Mouse (Mus musculus) liver, embryonic 15.5 days (tissue): Measurements from ENCODE around the gene Ppox. TPM values are rescaled to one million over a fixed set of nuclear protein-coding genes. Genes with fewer than 3 reads are reported as not detected.
A peak's percentile ranks its signal among the peaks of the same experiment; 100 is the strongest.
"Not testable (repeated sequence)": the region's sequence is repeated elsewhere in the genome, so short reads cannot be mapped to it uniquely, and the experiment has no call there.

Experiments
- ATAC-seq: fragments of 200-750 bp; cut with Nextera tagmentation; 2 replicates; pipeline ENCODE4 v1.8.0; 2017; ENCODE audit warnings: moderate number of reproducible peaks, mild to moderate bottlenecking, moderate library complexity; ENCODE audit not compliant: insufficient read depth
- H3K27ac ChIP-seq: fragments of 300-500 bp; sonication (generic); replicated peaks from 2 replicates; pipeline ENCODE4 v1.5.1; 2015; ENCODE audit warnings: mild to moderate bottlenecking, inconsistent platforms
- H3K27me3 ChIP-seq: fragments of 300-500 bp; sonication (generic); 2 replicates; pipeline ENCODE4 v1.6.1; 2015; ENCODE audit warnings: mild to moderate bottlenecking, inconsistent platforms
- H3K36me3 ChIP-seq: fragments of 300-500 bp; sonication (generic); replicated peaks from 2 replicates; pipeline ENCODE4 v1.6.1; 2015; ENCODE audit warnings: moderate library complexity, mild to moderate bottlenecking, inconsistent platforms
- H3K4me1 ChIP-seq: fragments of 300-500 bp; sonication (generic); replicated peaks from 2 replicates; pipeline ENCODE4 v1.6.1; 2015; ENCODE audit warnings: inconsistent platforms
- H3K4me2 ChIP-seq: fragments of 300-500 bp; sonication (generic); 2 replicates; pipeline ENCODE4 v1.6.1; 2015; ENCODE audit warnings: moderate library complexity, mild to moderate bottlenecking, inconsistent platforms
- H3K4me3 ChIP-seq: fragments of 300-500 bp; sonication (generic); replicated peaks from 2 replicates; pipeline ENCODE4 v1.5.1; 2015; ENCODE audit warnings: mild to moderate bottlenecking, inconsistent platforms
- H3K9ac ChIP-seq: fragments of 300-500 bp; sonication (generic); 2 replicates; pipeline ENCODE4 v1.6.1; 2015; ENCODE audit warnings: moderate library complexity, mild to moderate bottlenecking, inconsistent platforms
- H3K9me3 ChIP-seq: fragments of 300-500 bp; sonication (generic); replicated peaks from 2 replicates; pipeline ENCODE4 v1.6.1; 2016; ENCODE audit warnings: inconsistent platforms
- WGBS: fragments of 180-500 bp; shearing (Covaris S2); methylation state at CpG from one replicate; pipeline ENCODE4 v1.1.7; 2015; ENCODE audit warnings: mixed read lengths; ENCODE audit not compliant: insufficient replicate concordance; 5-methylcytosine and 5-hydroxymethylcytosine counted together
- polyA plus RNA-seq: library from polyadenylated mRNA; unstranded; fragments of >200 nt; fragmentation: Nextera tagmentation; extraction: Ambion mirVana; gene quantifications from 2 replicates; pipeline ENCODE4 v1.2.1, GENCODE M21; 2015

The Ppox gene
- polyA plus RNA-seq, 1 experiment from 2014 or later, result 214 TPM

- Histone ChIP-seq H3K27ac (no peak within 1 kb of the TSS), H3K4me2 (peak within 1 kb of the TSS; percentile 27; the same call in 1 of the 2 replicates), H3K4me1 (peaks cover 28% of the 10 kb centered on the region), H3K36me3 (no peaks in the 10 kb centered on the region), H3K9me3 (no peaks in the 10 kb centered on the region), H3K9ac (no peak within 1 kb of the TSS), H3K27me3 (peaks cover 61% of the 10 kb centered on the region), H3K4me3 (0 out of 2 replicates have a peak within 1 kb of the TSS, but pooled peaks have one; percentile 18)
- WGBS, result 34% methylated on average over 26 of the region's 26 CpGs
- no peak for ATAC-seq
Observed at GRCm38 (mm10) chr1:171250680-171251593, 30.0 kb downstream of the Ppox start, which contains the start of gene Ndufs2. Gene Ndufs2, minus strand, starts transcription at chr1:171251388.

- Histone ChIP-seq H3K4me2 (peak within 1 kb of the TSS; percentile 27; the same call in 1 of the 2 replicates), H3K9ac (no peak within 1 kb of the TSS), H3K27me3 (peaks cover 60% of the 10 kb centered on the region), H3K4me1 (peaks cover 35% of the 10 kb centered on the region), H3K9me3 (no peaks in the 10 kb centered on the region), H3K4me3 (0 out of 2 replicates have a peak within 1 kb of the TSS, but pooled peaks have one; percentile 18), H3K36me3 (0 out of 2 replicates have a peak, but pooled peaks cover 7% of the 10 kb centered on the region), H3K27ac (no peak within 1 kb of the TSS)
- 17% methylated on average over 5 of the region's 5 CpGs for WGBS
- ATAC-seq, result no peak
Observed at GRCm38 (mm10) chr1:171249913-171250600, 30.9 kb downstream of the Ppox start, which contains the start of gene Adamts4. Gene Adamts4, plus strand, starts transcription at chr1:171250421.

GRCm38 (mm10) chr1:171248386-171249226 is 32.4 kb downstream of the Ppox start:
- Histone ChIP-seq H3K27ac (0 out of 2 replicates have a peak overlapping the region, but pooled peaks have one; percentile 89), H3K36me3 (peaks cover 17% of the 10 kb centered on the region), H3K27me3 (peaks cover 52% of the 10 kb centered on the region), H3K4me3 (no peak overlapping the region), H3K9me3 (no peaks in the 10 kb centered on the region), H3K9ac (no peak overlapping the region), H3K4me2 (peak overlapping the region; percentile 94; the same call in 1 of the 2 replicates), H3K4me1 (peaks cover 45% of the 10 kb centered on the region)
- WGBS, result 34% methylated on average over 3 of the region's 3 CpGs
- ATAC-seq, result no peak

- WGBS, result 17% methylated on average over 4 of the region's 4 CpGs
Observed at GRCm38 (mm10) chr1:171247916-171248315, 33.1 kb downstream of the Ppox start.

GRCm38 (mm10) chr1:171247453-171247841 is 33.5 kb downstream of the Ppox start:
- peaks cover 41% of the 10 kb centered on the region for H3K27me3 ChIP-seq
- H3K9me3 ChIP-seq, result no peaks in the 10 kb centered on the region
- H3K9ac ChIP-seq, result peak overlapping the region; percentile 82
- 5% methylated on average over 13 of the region's 13 CpGs for WGBS
- H3K27ac ChIP-seq, result peak overlapping the region; percentile 89
- peak; percentile 23; the same call in 1 of the 2 replicates for ATAC-seq
- H3K4me2 ChIP-seq, result peak overlapping the region; percentile 94
- H3K4me1 ChIP-seq, result peaks cover 46% of the 10 kb centered on the region
- peak overlapping the region; percentile 78 for H3K4me3 ChIP-seq
- H3K36me3 ChIP-seq, result peaks cover 29% of the 10 kb centered on the region

More at GRCm38 (mm10) chr1:171247916-171248315, 33.1 kb downstream of the Ppox start:
- Histone ChIP-seq H3K27ac (peak overlapping the region; percentile 89), H3K36me3 (peaks cover 24% of the 10 kb centered on the region), H3K4me2 (peak overlapping the region; percentile 94), H3K4me1 (peaks cover 46% of the 10 kb centered on the region), H3K9me3 (no peaks in the 10 kb centered on the region), H3K9ac (peak overlapping the region; percentile 82), H3K27me3 (peaks cover 46% of the 10 kb centered on the region), H3K4me3 (peak overlapping the region; percentile 78)
- no peak for ATAC-seq

- Histone ChIP-seq H3K4me2 (peak overlapping the region; percentile 94), H3K27me3 (peaks cover 35% of the 10 kb centered on the region), H3K4me3 (peak overlapping the region; percentile 78), H3K9ac (peak overlapping the region; percentile 82), H3K4me1 (peaks cover 43% of the 10 kb centered on the region), H3K36me3 (peaks cover 34% of the 10 kb centered on the region), H3K27ac (peak overlapping the region; percentile 89), H3K9me3 (no peaks in the 10 kb centered on the region)
- ATAC-seq, result peak; percentile 93
- under 1% methylated on average over 41 of the region's 41 CpGs for WGBS
Observed at GRCm38 (mm10) chr1:171246709-171247452, 34.1 kb downstream of the Ppox start.

- H3K9me3 ChIP-seq, result no peaks in the 10 kb centered on the region
- WGBS, result 84% methylated on average over 8 of the region's 8 CpGs
- H3K4me3 ChIP-seq, result no peak overlapping the region
- H3K4me2 ChIP-seq, result peak overlapping the region; percentile 94; the same call in 1 of the 2 replicates
- ATAC-seq, result no peak
- peaks cover 41% of the 10 kb centered on the region for H3K4me1 ChIP-seq
- peaks cover 20% of the 10 kb centered on the region for H3K27me3 ChIP-seq
- no peak overlapping the region for H3K9ac ChIP-seq
- H3K36me3 ChIP-seq, result peaks cover 48% of the 10 kb centered on the region
- no peak overlapping the region for H3K27ac ChIP-seq
Observed at GRCm38 (mm10) chr1:171245353-171245752, 35.6 kb downstream of the Ppox start.

- H3K27ac ChIP-seq, H3K27me3 ChIP-seq, H3K4me3 ChIP-seq, H3K9me3 ChIP-seq, H3K4me2 ChIP-seq, H3K9ac ChIP-seq, ATAC-seq: not testable (repeated sequence)
- H3K4me1 ChIP-seq, result peaks cover 36% of the 10 kb centered on the region
- H3K36me3 ChIP-seq, result peaks cover 81% of the 10 kb centered on the region
- 82% methylated on average over 12 of the region's 12 CpGs for WGBS
Observed at GRCm38 (mm10) chr1:171241952-171242351, 39.0 kb downstream of the Ppox start.

GRCm38 (mm10) chr1:171240911-171241310 is 40.1 kb downstream of the Ppox start:
- Histone ChIP-seq H3K27me3 (no peaks in the 10 kb centered on the region), H3K27ac (no peak overlapping the region), H3K9me3 (no peaks in the 10 kb centered on the region), H3K4me3 (no peak overlapping the region), H3K4me2 (no peak overlapping the region), H3K36me3 (peaks cover 90% of the 10 kb centered on the region), H3K9ac (no peak overlapping the region), H3K4me1 (peaks cover 29% of the 10 kb centered on the region)
- WGBS, result 79% methylated on average over 10 of the region's 10 CpGs
- ATAC-seq, result no peak
